Mouse (Mus musculus): ENCODE results near the gene Ank.

- no peak for TF ChIP-seq GATA1 (IDR thresholded peaks at IDR 0.05; ENCODE audit: low read length)
- no peak for TF ChIP-seq TAL1 (IDR thresholded peaks at IDR 0.05; ENCODE audit: low read length)
Measured at GRCm38 (mm10) chr15:27594973-27595372, 128.5 kb downstream of the Ank start.

Data from erythroblast, embryonic 14.5 days (primary cell).